ENCODE assay signal across 11 mouse cellular contexts in genomic region chr5:138090271-138090670, GRCm38 (mm10). TPM values are rescaled to one million over a fixed set of nuclear protein-coding genes. Genes with fewer than 3 reads are reported as not detected.
DNase-seq lines count a peak whose midpoint lies in the region; ATAC-seq and TF ChIP-seq lines count a peak whose summit lies in the region.
"Had no signal": no experiment of that assay in that cellular context is flagged by ENCODE, and none has a peak within 500 bp of the region (broad histone marks: within the 10 kb centered on the region; RNA-seq: fewer than 3 reads in every experiment).

No protein-coding gene starts in this region.

- peaks cover 3% of the 10 kb centered on the region for H3K4me1 ChIP-seq in cerebellum, adult 2 months (ENCODE audit: control insufficient read depth, insufficient read depth, low read length)
- peaks cover 5% of the 10 kb centered on the region; the same call in 1 of the 2 replicates for H3K4me1 ChIP-seq in liver, embryonic 11.5 days (replicated peaks; ENCODE audit: control insufficient read depth, insufficient read depth, low read length)
- peaks cover 4% of the 10 kb centered on the region; the same call in 1 of the 2 replicates for H3K4me1 ChIP-seq in forebrain, embryonic 11.5 days (replicated peaks; ENCODE audit: control insufficient read depth, insufficient read depth, low read length)
- H3K4me1 ChIP-seq: limb, embryonic 15.5 days had no signal

- H3K9me3 ChIP-seq in liver, embryonic 11.5 days (ENCODE audit: control insufficient read depth, low read length), result no peaks in the 10 kb centered on the region
- no peaks in the 10 kb centered on the region for H3K9me3 ChIP-seq in forebrain, embryonic 11.5 days (ENCODE audit: control insufficient read depth, low read length)
- H3K9me3 ChIP-seq: heart, embryonic 15.5 days; limb, embryonic 15.5 days had no signal

- no peak overlapping the region for H3K4me2 ChIP-seq in liver, embryonic 11.5 days
- H3K4me2 ChIP-seq in forebrain, embryonic 11.5 days (ENCODE audit: low read depth, low read length, severe bottlenecking), result no peak overlapping the region
- H3K4me2 ChIP-seq: heart, embryonic 15.5 days; limb, embryonic 15.5 days had no signal

- TF ChIP-seq POLR2A in cerebellum, adult 2 months (IDR thresholded peaks at IDR 0.05; ENCODE audit: borderline replicate concordance, insufficient read depth, low read length), result no peak

- H3K27me3 ChIP-seq in cerebellum, adult 2 months (ENCODE audit: control insufficient read depth, insufficient read depth, low read length), result no peaks in the 10 kb centered on the region
- H3K27me3 ChIP-seq in liver, embryonic 11.5 days (replicated peaks; ENCODE audit: control insufficient read depth, insufficient read depth, low read length), result no peaks in the 10 kb centered on the region
- H3K27me3 ChIP-seq in forebrain, embryonic 11.5 days (ENCODE audit: control insufficient read depth, insufficient read depth, low read length), result no peaks in the 10 kb centered on the region
- H3K27me3 ChIP-seq: heart, embryonic 15.5 days; limb, embryonic 15.5 days had no signal

- no peak for ATAC-seq in liver, embryonic 11.5 days (replicated peaks; ENCODE audit: low FRiP score)
- 0 out of 2 replicates have a peak, but pooled peaks have one; percentile 40 for ATAC-seq in megakaryocyte, adult 5-6 weeks (ENCODE audit: poor library complexity, severe bottlenecking)
- ATAC-seq in forebrain, embryonic 11.5 days (replicated peaks; ENCODE audit: low FRiP score), result no peak

- WGBS in cerebellum, adult 2 months, result 70% methylated on average over 3 of the region's 3 CpGs
- 79% methylated on average over 3 of the region's 3 CpGs for WGBS in liver, embryonic 11.5 days
- 81% methylated on average over 3 of the region's 3 CpGs for WGBS in forebrain, embryonic 11.5 days

- H3K9ac ChIP-seq in liver, embryonic 11.5 days (ENCODE audit: low read depth, low read length), result no peak overlapping the region
- no peak overlapping the region for H3K9ac ChIP-seq in forebrain, embryonic 11.5 days (ENCODE audit: low read length)
- H3K9ac ChIP-seq: heart, embryonic 15.5 days; limb, embryonic 15.5 days had no signal

- TF ChIP-seq CTCF in cerebellum, adult 2 months (IDR thresholded peaks at IDR 0.05; ENCODE audit: borderline replicate concordance, insufficient read depth, low read depth, low read length), result peak; percentile 27; the same call in 1 of the 2 replicates

- no peak for DNase-seq in cerebellum, adult 2 months
- DNase-seq in cerebellum, postnatal 4 days (ENCODE audit: low spot score in 2 of 2), result no peak
- peak; percentile 24 for DNase-seq in liver
- DNase-seq in liver, embryonic 11.5 days (ENCODE audit: low spot score), result no peak
- peak; percentile 31 for DNase-seq in adipocyte (ENCODE audit: low spot score)
- DNase-seq in forebrain, embryonic 11.5 days (ENCODE audit: low spot score), result no peak
- DNase-seq in right cerebral cortex, postnatal 14 days, result no peak

- no peak overlapping the region for H3K4me3 ChIP-seq in cerebellum, adult 2 months (replicated peaks; ENCODE audit: insufficient read depth, low read depth, low read length)
- no peak overlapping the region for H3K4me3 ChIP-seq in liver, embryonic 11.5 days (ENCODE audit: low read depth, low read length)
- H3K4me3 ChIP-seq in forebrain, embryonic 11.5 days (ENCODE audit: low read depth, low read length), result no peak overlapping the region
- H3K4me3 ChIP-seq: heart, embryonic 15.5 days; limb, embryonic 15.5 days had no signal

- peaks cover 18% of the 10 kb centered on the region for H3K36me3 ChIP-seq in liver, embryonic 11.5 days (ENCODE audit: control insufficient read depth, insufficient read depth, low read length)
- peaks cover 9% of the 10 kb centered on the region; the same call in 1 of the 2 replicates for H3K36me3 ChIP-seq in forebrain, embryonic 11.5 days (ENCODE audit: control insufficient read depth, insufficient read depth, low read length)

- H3K27ac ChIP-seq in cerebellum, adult 2 months (ENCODE audit: insufficient read depth, low read length), result no peak overlapping the region
- no peak overlapping the region for H3K27ac ChIP-seq in liver, embryonic 11.5 days (ENCODE audit: low read depth, low read length)
- H3K27ac ChIP-seq in forebrain, embryonic 11.5 days (ENCODE audit: low read depth, low read length), result no peak overlapping the region
- H3K27ac ChIP-seq: heart, embryonic 15.5 days; limb, embryonic 15.5 days had no signal

RNA-seq across cellular contexts. Expression of gene Zkscan1, which starts 5.4 kb away (rescaled TPM):
- 16.8 and 17.4 TPM in 2 replicates for polyA plus RNA-seq in cerebellum, adult 2 months (2012; rRNA removed)
- 15.8 and 18.0 TPM in 2 replicates for polyA plus RNA-seq in liver, embryonic 11.5 days (2014; fragmentation: Nextera tagmentation; extraction: Ambion mirVana)
- total RNA-seq in megakaryocyte, adult 5-6 weeks (2015), result 16.1 TPM in 2 replicates
- total RNA-seq in megakaryocyte, adult 5-6 weeks (2017), result 13.1 and 14.2 TPM in 2 replicates
- polyA plus RNA-seq in forebrain, embryonic 11.5 days (2014; fragmentation: Nextera tagmentation; extraction: Ambion mirVana), result 34.0 and 34.2 TPM in 2 replicates

RNA-seq across cellular contexts. Expression of gene Zscan21, which starts 26.4 kb away (rescaled TPM):
- polyA plus RNA-seq in cerebellum, adult 2 months (2012; rRNA removed), result 19.0 and 19.2 TPM in 2 replicates
- polyA plus RNA-seq in liver, embryonic 11.5 days (2014; fragmentation: Nextera tagmentation; extraction: Ambion mirVana), result 33.9 TPM in 2 replicates
- total RNA-seq in megakaryocyte, adult 5-6 weeks (2015), result 10.3 and 12.2 TPM in 2 replicates
- 7.2 and 7.7 TPM in 2 replicates for total RNA-seq in megakaryocyte, adult 5-6 weeks (2017)
- 106 and 112 TPM in 2 replicates for polyA plus RNA-seq in forebrain, embryonic 11.5 days (2014; fragmentation: Nextera tagmentation; extraction: Ambion mirVana)

RNA-seq across cellular contexts. Expression of gene Smok3c, which starts 37.3 kb away (rescaled TPM):
- polyA plus RNA-seq in cerebellum, adult 2 months (2012; rRNA removed), result not detected in 2 replicates
- not detected in 2 replicates for polyA plus RNA-seq in liver, embryonic 11.5 days (2014; fragmentation: Nextera tagmentation; extraction: Ambion mirVana)
- not detected in 2 replicates for total RNA-seq in megakaryocyte, adult 5-6 weeks (2015)
- not detected in 2 replicates for total RNA-seq in megakaryocyte, adult 5-6 weeks (2017)
- not detected in 2 replicates for polyA plus RNA-seq in forebrain, embryonic 11.5 days (2014; fragmentation: Nextera tagmentation; extraction: Ambion mirVana)
- polyA plus RNA-seq: embryonic facial prominence, embryonic 11.5 days; heart, embryonic 15.5 days; limb, embryonic 15.5 days had no signal

Comparison
In these comparisons a context has a peak if more than half of its experiments do, and no peak if none do; other contexts are left out.
1. DNase-seq: peak in liver (single experiment) and adipocyte (single experiment); none in cerebellum, adult 2 months (0 of 2), cerebellum, postnatal 4 days (0 of 2), liver, embryonic 11.5 days (single experiment), forebrain, embryonic 11.5 days (single experiment) and right cerebral cortex, postnatal 14 days (single experiment).